Mouse (Mus musculus): ENCODE data around the gene Tmem138.

- TF ChIP-seq CTCF (IDR thresholded peaks at IDR 0.05; ENCODE audit: extremely low read depth, insufficient read depth, insufficient read length, insufficient replicate concordance): no peak
- no peak for TF ChIP-seq POLR2A (IDR thresholded peaks at IDR 0.05; ENCODE audit: low read depth, low read length)
Measured at GRCm38 (mm10) chr19:10530082-10530481, 47.1 kb downstream of the Tmem138 start.
